Mouse (Mus musculus): ENCODE results near the gene Ccndbp1. TPM values are rescaled to one million over a fixed set of nuclear protein-coding genes. Genes with fewer than 3 reads are reported as not detected.

Gene Ccndbp1
- 51.6 and 52.7 TPM in 2 replicates for polyA plus RNA-seq (2014; fragmentation: Nextera tagmentation; extraction: Ambion mirVana)

DNA sequence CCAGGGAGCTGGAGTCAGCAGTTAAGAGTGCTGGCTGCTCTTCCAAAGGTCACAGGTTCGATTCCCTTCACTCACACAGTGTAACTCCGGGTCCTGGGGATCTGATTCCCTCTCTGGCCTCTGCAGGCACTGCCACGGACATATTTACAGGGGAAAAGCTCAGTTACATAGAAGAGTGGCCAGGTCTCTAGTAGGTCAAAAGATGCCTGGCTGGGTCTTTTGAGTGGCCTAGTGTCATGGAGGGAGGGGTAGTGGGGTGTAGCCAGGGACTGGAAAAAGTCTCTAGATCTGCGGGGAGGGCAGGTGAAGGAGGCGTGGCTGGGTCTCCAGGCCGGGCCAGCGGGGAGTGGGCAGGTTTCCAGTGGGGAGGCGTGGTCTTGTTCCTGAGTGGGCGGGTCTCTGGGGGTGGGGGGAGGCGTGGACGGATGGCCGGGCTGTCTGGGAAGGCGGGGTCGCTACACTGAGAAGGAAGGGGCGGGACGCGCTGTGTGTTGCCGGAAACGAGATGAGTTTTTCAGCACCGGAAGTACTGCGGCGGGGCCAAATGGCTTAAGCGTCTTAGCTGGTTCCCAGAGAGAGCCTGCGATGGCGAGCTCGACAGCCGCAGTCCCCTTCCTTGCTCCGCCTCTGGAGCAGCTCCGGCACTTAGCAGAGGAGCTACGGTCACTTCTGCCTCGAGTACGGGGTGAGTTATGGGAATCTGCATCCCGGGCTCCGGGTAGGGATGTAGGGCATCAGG lies at the start of gene Ccndbp1:
TSS of gene Ccndbp1 (plus strand) at position 479 of the 739 bp plus-strand sequence.
- Histone ChIP-seq H3K9me3 (ENCODE audit: control insufficient read depth, low read length) (no peaks in the 10 kb centered on the region), H3K4me3 (ENCODE audit: low read depth, low read length) (peak within 1 kb of the TSS; percentile 76), H3K36me3 (ENCODE audit: control insufficient read depth, insufficient read depth, low read length) (no peaks in the 10 kb centered on the region), H3K4me1 (ENCODE audit: control insufficient read depth, insufficient read depth, low read length) (peaks cover 10% of the 10 kb centered on the region; the same call in 1 of the 2 replicates), H3K4me2 (peak within 1 kb of the TSS; percentile 74), H3K27me3 (ENCODE audit: control insufficient read depth, insufficient read depth, low read length) (no peaks in the 10 kb centered on the region), H3K27ac (ENCODE audit: low read depth, low read length) (peak within 1 kb of the TSS; percentile 22; the same call in 1 of the 2 replicates), H3K9ac (ENCODE audit: low read length) (peak within 1 kb of the TSS; percentile 72)
- 2% methylated on average over 34 of the region's 34 CpGs for WGBS
- peak; percentile 97 for DNase-seq (ENCODE audit: low spot score, missing footprints)
- ATAC-seq (ENCODE audit: low FRiP score): peak; percentile 97

DNA sequence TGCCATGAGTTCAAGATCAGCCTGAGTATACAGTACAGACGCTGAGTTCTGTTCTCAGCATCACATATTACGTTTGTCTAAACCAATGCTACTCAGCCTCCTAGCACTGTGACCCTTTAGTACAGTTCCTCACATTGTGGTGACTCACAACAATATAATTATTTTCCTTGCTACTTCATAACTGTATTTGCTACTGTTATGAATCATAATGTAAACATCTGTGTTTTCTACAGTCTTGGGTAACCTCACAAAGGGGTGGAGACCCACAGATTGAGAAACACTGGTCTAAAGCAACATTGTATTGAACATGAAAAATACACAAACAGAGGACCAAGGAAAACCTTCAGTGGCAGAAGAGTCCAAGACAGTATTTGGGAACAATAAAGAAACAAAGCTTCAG lies 48.8 kb upstream of the Ccndbp1 start:
- WGBS: 91% methylated on average over 2 of the region's 2 CpGs
- ATAC-seq (ENCODE audit: low FRiP score) (no peak), DNase-seq (ENCODE audit: low spot score, missing footprints) (no peak)
- H3K9ac ChIP-seq (ENCODE audit: low read length): no peak overlapping the region
- no peak overlapping the region for H3K27ac ChIP-seq (ENCODE audit: low read depth, low read length)
- no peak overlapping the region for H3K4me2 ChIP-seq
- H3K4me1 ChIP-seq (ENCODE audit: control insufficient read depth, insufficient read depth, low read length): no peaks in the 10 kb centered on the region
- H3K36me3 ChIP-seq (ENCODE audit: control insufficient read depth, insufficient read depth, low read length): no peaks in the 10 kb centered on the region
- H3K27me3 ChIP-seq (ENCODE audit: control insufficient read depth, insufficient read depth, low read length): no peaks in the 10 kb centered on the region
- H3K4me3 ChIP-seq (ENCODE audit: low read depth, low read length): no peak overlapping the region
- H3K9me3 ChIP-seq (ENCODE audit: control insufficient read depth, low read length): no peaks in the 10 kb centered on the region

DNA sequence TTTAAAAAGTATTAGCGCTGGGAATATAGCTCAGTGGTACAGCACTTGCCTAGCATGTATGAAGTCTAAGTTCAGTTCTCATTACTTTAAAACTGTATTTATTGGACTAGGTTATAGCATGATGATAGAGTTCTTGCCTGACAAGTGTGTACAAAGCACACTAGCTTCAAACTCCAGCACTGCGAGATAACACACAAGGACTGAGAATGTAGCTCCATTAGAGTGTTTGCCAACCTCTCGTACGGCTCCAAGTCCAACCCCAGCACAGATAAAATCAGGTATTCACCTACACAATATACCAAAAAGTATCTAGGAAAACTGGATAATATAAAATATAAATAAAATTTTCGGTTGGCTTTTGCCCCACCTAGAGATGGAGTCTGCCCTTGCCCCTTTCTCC lies 48.4 kb upstream of the Ccndbp1 start:
- no peak overlapping the region for H3K4me2 ChIP-seq
- 92% methylated on average over 5 of the region's 5 CpGs for WGBS
- no peaks in the 10 kb centered on the region for H3K27me3 ChIP-seq (ENCODE audit: control insufficient read depth, insufficient read depth, low read length)
- H3K36me3 ChIP-seq (ENCODE audit: control insufficient read depth, insufficient read depth, low read length): no peaks in the 10 kb centered on the region
- H3K9me3 ChIP-seq (ENCODE audit: control insufficient read depth, low read length): no peaks in the 10 kb centered on the region
- H3K27ac ChIP-seq (ENCODE audit: low read depth, low read length): no peak overlapping the region
- DNase-seq (ENCODE audit: low spot score, missing footprints): no peak
- H3K9ac ChIP-seq (ENCODE audit: low read length): no peak overlapping the region
- H3K4me3 ChIP-seq (ENCODE audit: low read depth, low read length): no peak overlapping the region
- no peak for ATAC-seq (ENCODE audit: low FRiP score)
- H3K4me1 ChIP-seq (ENCODE audit: control insufficient read depth, insufficient read depth, low read length): no peaks in the 10 kb centered on the region

DNA sequence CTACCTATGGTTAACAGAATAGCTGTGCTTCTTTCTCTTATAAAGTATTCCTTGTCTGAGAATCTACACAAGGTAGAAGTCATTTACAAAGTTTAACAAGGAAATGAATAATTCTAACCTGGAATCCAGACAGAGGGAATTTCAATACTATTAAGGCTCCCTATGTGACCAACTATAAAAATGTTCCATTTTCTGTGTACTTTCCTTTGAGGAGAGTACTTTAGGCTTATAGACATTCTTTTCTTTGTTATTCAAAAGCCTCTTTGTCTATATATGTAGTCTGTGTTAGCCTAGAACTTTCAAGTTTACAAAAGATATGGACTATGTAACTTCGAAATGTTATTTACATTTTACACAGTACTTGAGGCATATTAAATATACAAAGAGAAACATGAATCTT lies 47.9 kb upstream of the Ccndbp1 start:
- Histone ChIP-seq H3K4me1 (ENCODE audit: control insufficient read depth, insufficient read depth, low read length) (no peaks in the 10 kb centered on the region), H3K36me3 (ENCODE audit: control insufficient read depth, insufficient read depth, low read length) (no peaks in the 10 kb centered on the region), H3K27ac (ENCODE audit: low read depth, low read length) (no peak overlapping the region), H3K9ac (ENCODE audit: low read length) (no peak overlapping the region), H3K4me2 (no peak overlapping the region), H3K27me3 (ENCODE audit: control insufficient read depth, insufficient read depth, low read length) (no peaks in the 10 kb centered on the region), H3K4me3 (ENCODE audit: low read depth, low read length) (no peak overlapping the region), H3K9me3 (ENCODE audit: control insufficient read depth, low read length) (no peaks in the 10 kb centered on the region)
- ATAC-seq (ENCODE audit: low FRiP score) (no peak), DNase-seq (ENCODE audit: low spot score, missing footprints) (no peak)
- 98% methylated on average over 1 of the region's 1 CpGs for WGBS

DNA sequence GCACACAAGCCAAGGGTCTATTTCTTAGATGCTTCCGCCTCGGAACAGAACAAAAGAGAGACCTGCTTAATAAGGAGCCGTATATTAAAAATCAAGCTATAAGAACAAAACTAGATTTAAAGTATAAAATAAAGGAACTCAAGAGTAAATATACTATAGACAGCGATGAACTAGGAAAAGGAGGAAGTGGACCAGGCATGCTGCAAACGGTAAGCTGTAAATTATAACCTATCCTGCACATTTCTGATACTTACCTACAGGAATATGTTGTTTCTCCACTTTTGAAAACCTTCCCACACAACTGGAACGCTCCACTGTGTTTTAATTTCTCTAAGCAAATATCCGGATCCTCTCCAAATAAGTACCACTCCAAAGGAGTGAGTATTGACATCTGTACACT lies 45.1 kb upstream of the Ccndbp1 start:
- no peak overlapping the region for H3K27ac ChIP-seq (ENCODE audit: low read depth, low read length)
- H3K36me3 ChIP-seq (ENCODE audit: control insufficient read depth, insufficient read depth, low read length): no peaks in the 10 kb centered on the region
- H3K4me2 ChIP-seq: no peak overlapping the region
- no peaks in the 10 kb centered on the region for H3K27me3 ChIP-seq (ENCODE audit: control insufficient read depth, insufficient read depth, low read length)
- H3K4me3 ChIP-seq (ENCODE audit: low read depth, low read length): no peak overlapping the region
- H3K9ac ChIP-seq (ENCODE audit: low read length): no peak overlapping the region
- no peaks in the 10 kb centered on the region for H3K4me1 ChIP-seq (ENCODE audit: control insufficient read depth, insufficient read depth, low read length)
- WGBS: 93% methylated on average over 7 of the region's 7 CpGs
- no peak for ATAC-seq (ENCODE audit: low FRiP score)
- no peaks in the 10 kb centered on the region for H3K9me3 ChIP-seq (ENCODE audit: control insufficient read depth, low read length)
- DNase-seq (ENCODE audit: low spot score, missing footprints): no peak

DNA sequence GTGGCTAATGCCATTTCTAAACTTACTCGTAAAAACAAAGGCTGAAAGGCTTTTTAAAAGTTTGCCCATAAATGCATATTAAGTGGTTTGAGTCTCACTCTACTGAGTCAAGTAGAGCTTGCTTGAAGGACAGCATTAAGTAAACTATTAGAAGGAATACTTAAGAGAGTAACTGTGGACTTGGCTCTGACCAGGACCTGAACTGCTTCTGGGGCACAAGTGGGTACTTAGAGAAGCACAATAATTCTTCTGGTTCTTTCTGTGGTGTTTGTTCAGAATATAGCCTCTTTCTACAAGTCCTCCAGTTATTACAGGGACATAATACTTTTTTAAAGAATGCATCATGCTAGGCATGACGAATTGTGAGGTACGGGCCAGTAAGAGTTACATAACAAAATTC lies 42.7 kb upstream of the Ccndbp1 start:
- ATAC-seq (ENCODE audit: low FRiP score) (no peak), DNase-seq (ENCODE audit: low spot score, missing footprints) (no peak)
- WGBS: 93% methylated on average over 3 of the region's 3 CpGs
- Histone ChIP-seq H3K9ac (ENCODE audit: low read length) (no peak overlapping the region), H3K9me3 (ENCODE audit: control insufficient read depth, low read length) (no peaks in the 10 kb centered on the region), H3K4me3 (ENCODE audit: low read depth, low read length) (no peak overlapping the region), H3K36me3 (ENCODE audit: control insufficient read depth, insufficient read depth, low read length) (no peaks in the 10 kb centered on the region), H3K4me2 (no peak overlapping the region), H3K27me3 (ENCODE audit: control insufficient read depth, insufficient read depth, low read length) (no peaks in the 10 kb centered on the region), H3K27ac (ENCODE audit: low read depth, low read length) (no peak overlapping the region), H3K4me1 (ENCODE audit: control insufficient read depth, insufficient read depth, low read length) (peaks cover 4% of the 10 kb centered on the region; the same call in 1 of the 2 replicates)

DNA sequence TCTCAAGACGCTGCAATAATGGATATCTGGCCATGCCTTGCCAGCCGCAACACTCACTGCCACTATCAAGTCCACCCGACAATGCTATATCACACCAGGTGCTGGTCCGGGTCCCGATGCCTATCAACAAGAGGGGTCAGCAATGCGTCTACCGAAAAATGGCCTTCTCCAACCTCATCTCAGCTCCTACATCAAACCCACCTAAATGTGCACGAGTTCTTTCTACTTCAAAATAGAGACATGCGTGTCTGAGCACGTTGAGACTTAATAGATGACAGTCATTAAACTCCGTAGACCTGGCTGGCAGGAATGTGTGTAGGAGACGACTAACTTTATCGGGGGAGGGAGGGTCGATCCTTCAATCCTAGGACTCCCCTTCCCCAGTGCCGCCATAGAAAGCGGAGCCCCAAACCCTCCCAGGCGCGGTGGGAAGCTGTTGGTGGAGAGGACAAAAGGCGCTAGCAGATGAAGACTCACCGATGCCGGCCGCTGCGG lies 38.1 kb upstream of the Ccndbp1 start:
- Histone ChIP-seq H3K36me3 (ENCODE audit: control insufficient read depth, insufficient read depth, low read length) (no peaks in the 10 kb centered on the region), H3K4me3 (ENCODE audit: low read depth, low read length) (peak overlapping the region; percentile 81), H3K9ac (ENCODE audit: low read length) (peak overlapping the region; percentile 88), H3K4me1 (ENCODE audit: control insufficient read depth, insufficient read depth, low read length) (peaks cover 4% of the 10 kb centered on the region; the same call in 1 of the 2 replicates), H3K4me2 (peak overlapping the region; percentile 61), H3K9me3 (ENCODE audit: control insufficient read depth, low read length) (no peaks in the 10 kb centered on the region), H3K27ac (ENCODE audit: low read depth, low read length) (peak overlapping the region; percentile 68), H3K27me3 (ENCODE audit: control insufficient read depth, insufficient read depth, low read length) (no peaks in the 10 kb centered on the region)
- DNase-seq (ENCODE audit: low spot score, missing footprints) (peak; percentile 97), ATAC-seq (ENCODE audit: low FRiP score) (peak; percentile 65)
- WGBS: 1% methylated on average over 23 of the region's 23 CpGs

DNA sequence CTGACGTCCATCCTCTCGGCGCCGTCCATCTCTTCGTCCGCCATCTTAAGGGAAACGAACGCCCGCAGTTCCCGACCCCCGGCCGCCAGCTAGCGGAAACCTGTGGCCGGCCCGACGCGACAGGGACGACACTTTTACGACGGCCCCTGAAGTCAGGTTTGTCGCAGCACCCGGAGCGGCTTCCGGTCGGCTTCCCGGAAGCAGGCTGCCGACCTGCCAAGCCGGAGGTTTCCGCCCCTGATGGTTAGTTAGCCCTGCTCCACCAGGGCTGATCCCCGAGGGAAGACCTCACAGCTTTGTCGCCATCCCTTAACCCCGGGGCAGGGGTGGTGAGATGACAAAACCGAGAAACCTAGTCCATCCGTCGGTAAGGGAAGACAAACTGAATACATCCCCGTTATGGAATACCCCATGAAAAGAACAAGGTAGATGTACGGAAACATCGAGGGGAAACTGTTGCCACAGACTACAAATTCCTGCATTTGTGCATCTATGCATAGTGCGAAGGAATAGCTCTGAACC lies 37.6 kb upstream of the Ccndbp1 start, which contains the start of gene Ubr1:
TSS of gene Ubr1 (minus strand) at position 157 of the 522 bp plus-strand sequence.
- under 1% methylated on average over 39 of the region's 39 CpGs for WGBS
- DNase-seq (ENCODE audit: low spot score, missing footprints) (no peak), ATAC-seq (ENCODE audit: low FRiP score) (peak; percentile 89)
- peaks cover 4% of the 10 kb centered on the region; the same call in 1 of the 2 replicates for H3K4me1 ChIP-seq (ENCODE audit: control insufficient read depth, insufficient read depth, low read length)
- H3K27ac ChIP-seq (ENCODE audit: low read depth, low read length): peak within 1 kb of the TSS; percentile 68
- H3K9me3 ChIP-seq (ENCODE audit: control insufficient read depth, low read length): no peaks in the 10 kb centered on the region
- no peaks in the 10 kb centered on the region for H3K27me3 ChIP-seq (ENCODE audit: control insufficient read depth, insufficient read depth, low read length)
- peak within 1 kb of the TSS; percentile 88 for H3K9ac ChIP-seq (ENCODE audit: low read length)
- H3K4me2 ChIP-seq: peak within 1 kb of the TSS; percentile 61
- peak within 1 kb of the TSS; percentile 81 for H3K4me3 ChIP-seq (ENCODE audit: low read depth, low read length)
- H3K36me3 ChIP-seq (ENCODE audit: control insufficient read depth, insufficient read depth, low read length): no peaks in the 10 kb centered on the region

DNA sequence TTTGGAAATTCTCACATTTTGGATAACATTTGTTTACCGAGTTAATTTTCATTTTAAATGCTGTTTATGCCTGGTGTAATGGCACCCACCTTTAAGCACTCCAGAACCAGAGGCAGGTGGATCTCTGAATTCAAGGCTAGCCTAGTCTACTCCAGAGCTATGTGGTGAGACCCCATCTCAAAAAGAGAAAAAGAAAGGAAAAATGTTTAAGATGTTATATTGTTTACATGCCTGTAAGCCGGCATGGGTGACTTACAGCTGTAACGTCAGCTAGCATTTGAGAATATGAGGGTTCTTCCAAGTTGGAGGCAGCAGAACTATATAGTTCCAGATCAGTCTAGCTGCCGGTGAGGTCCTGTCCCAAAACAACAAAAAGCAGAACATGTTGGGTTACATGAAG lies 36.4 kb upstream of the Ccndbp1 start:
- peaks cover 4% of the 10 kb centered on the region; the same call in 1 of the 2 replicates for H3K4me1 ChIP-seq (ENCODE audit: control insufficient read depth, insufficient read depth, low read length)
- DNase-seq (ENCODE audit: low spot score, missing footprints) (no peak), ATAC-seq (ENCODE audit: low FRiP score) (no peak)
- no peaks in the 10 kb centered on the region for H3K9me3 ChIP-seq (ENCODE audit: control insufficient read depth, low read length)
- no peaks in the 10 kb centered on the region for H3K27me3 ChIP-seq (ENCODE audit: control insufficient read depth, insufficient read depth, low read length)
- 92% methylated on average over 4 of the region's 4 CpGs for WGBS
- no peak overlapping the region for H3K9ac ChIP-seq (ENCODE audit: low read length)
- no peak overlapping the region for H3K4me3 ChIP-seq (ENCODE audit: low read depth, low read length)
- no peaks in the 10 kb centered on the region for H3K36me3 ChIP-seq (ENCODE audit: control insufficient read depth, insufficient read depth, low read length)
- no peak overlapping the region for H3K27ac ChIP-seq (ENCODE audit: low read depth, low read length)
- H3K4me2 ChIP-seq: no peak overlapping the region

Measured in midbrain, embryonic 11.5 days (tissue).